Mouse (Mus musculus): ENCODE results near the gene Arhgap32. TPM values are rescaled to one million over a fixed set of nuclear protein-coding genes. Genes with fewer than 3 reads are reported as not detected.
"Not testable (repeated sequence)": the region's sequence is repeated elsewhere in the genome, so short reads cannot be mapped to it uniquely, and the experiment has no call there.

The Arhgap32 gene
- total RNA-seq (2021): 10 to 100 TPM; 38.2 to 39.2 TPM
- long read RNA-seq, experiment 1, partial matches to known transcripts: 0 of 1 reads
- long read RNA-seq, experiment 1, other reads (novel, unspliced or antisense): 1 of 1 reads
- long read RNA-seq, experiment 2, partial matches to known transcripts: 0 of 1 reads
- long read RNA-seq, experiment 2, other reads (novel, unspliced or antisense): 1 of 1 reads

DNA sequence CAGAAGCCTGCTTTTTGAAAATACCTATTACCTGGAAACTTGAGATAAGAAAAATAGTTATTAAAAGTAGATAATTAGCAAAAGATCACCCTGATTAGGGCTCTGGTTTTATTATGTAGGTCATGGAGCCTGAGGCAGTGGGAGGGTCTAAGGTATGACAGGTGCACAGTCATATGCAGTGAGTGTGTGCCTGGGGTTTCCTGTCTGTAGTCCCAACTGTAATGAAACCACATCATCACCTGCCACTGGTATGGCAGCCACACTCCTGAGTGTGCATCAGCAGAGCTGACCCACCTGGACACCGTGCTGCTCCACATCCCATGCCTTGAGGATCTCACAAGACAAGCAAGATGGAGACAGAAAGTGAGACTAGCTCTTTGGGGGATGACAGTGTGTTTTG, at the start of gene Arhgap32:
Gene Arhgap32 (plus strand): TSS at position 351 of the 400 bp plus-strand sequence.
- DNase-seq: no peak

GRCm38 (mm10) chr9:32072778-32073177, 43.2 kb upstream of the Arhgap32 start:
- DNase-seq: no peak

GRCm38 (mm10) chr9:32088106-32088776, 27.7 kb upstream of the Arhgap32 start:
- DNase-seq: no peak

- DNase-seq: no peak
Measured at GRCm38 (mm10) chr9:32088882-32089281, 27.1 kb upstream of the Arhgap32 start.

GRCm38 (mm10) chr9:32093456-32093855, 22.5 kb upstream of the Arhgap32 start:
- no peak for DNase-seq

DNA sequence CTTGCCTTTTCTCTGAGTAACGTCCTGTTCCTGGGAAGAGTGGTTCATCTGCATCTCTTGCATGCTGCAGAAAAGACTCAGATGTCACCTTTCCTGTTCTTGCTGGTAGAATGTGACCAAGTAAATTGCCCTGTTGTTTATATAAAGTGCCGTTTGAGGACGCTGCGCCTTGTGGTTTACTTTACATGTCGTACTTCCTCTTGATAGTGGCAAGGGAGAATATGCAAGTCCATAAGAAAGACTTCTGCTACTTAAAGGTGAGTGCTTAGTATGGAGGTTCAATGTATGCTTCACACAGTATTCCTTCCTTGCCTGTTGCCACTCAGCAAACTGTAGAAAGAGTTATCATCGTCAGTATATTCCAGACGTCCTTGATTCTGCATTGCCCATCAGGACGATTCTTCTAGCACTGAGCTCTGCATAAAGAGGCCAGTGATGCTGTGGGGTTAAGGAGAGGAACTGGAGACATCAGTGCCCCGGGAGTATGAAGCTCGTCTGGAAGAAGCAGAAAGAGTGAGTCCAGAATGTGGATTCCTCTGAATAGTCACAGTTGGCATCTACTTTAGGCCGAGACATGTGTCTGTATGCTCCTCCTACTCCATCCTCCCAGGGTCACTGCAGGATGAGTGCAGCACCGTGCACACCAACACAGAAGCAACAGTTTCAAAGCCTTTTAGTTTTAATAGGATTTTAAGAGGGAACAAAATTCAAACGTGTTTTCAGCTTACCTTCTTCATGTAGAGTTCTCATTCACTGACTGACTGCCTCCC, 21.4 kb upstream of the Arhgap32 start:
- no peak for DNase-seq

- DNase-seq: no peak
Measured at GRCm38 (mm10) chr9:32095511-32095910, 20.4 kb upstream of the Arhgap32 start.

GRCm38 (mm10) chr9:32096541-32096940, 19.4 kb upstream of the Arhgap32 start:
- DNase-seq: no peak

DNA sequence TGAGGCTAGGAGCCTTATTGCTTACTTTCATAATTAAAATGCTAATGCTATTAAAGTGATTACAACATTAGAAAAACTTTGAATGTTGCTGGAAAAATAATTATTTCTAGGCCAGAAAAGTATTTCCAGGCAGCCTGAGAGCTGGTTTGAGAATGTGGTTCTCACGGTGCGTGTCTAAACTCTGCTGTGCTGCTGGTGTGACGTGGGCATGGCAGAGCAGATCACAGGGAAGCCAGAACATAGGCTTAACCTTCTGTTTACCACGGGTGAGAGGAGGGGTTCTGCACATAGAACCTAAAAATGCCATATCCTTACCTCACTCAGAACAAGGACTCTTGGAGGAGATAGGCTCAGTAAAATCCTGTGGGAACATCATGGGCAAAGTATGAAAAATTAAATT, 18.8 kb upstream of the Arhgap32 start:
- no peak for DNase-seq

- no peak for DNase-seq
Measured at GRCm38 (mm10) chr9:32098425-32099155, 17.3 kb upstream of the Arhgap32 start.

GRCm38 (mm10) chr9:32100561-32100960, 15.4 kb upstream of the Arhgap32 start:
- no peak for DNase-seq

GRCm38 (mm10) chr9:32101488-32101887, 14.4 kb upstream of the Arhgap32 start:
- no peak for DNase-seq

DNA sequence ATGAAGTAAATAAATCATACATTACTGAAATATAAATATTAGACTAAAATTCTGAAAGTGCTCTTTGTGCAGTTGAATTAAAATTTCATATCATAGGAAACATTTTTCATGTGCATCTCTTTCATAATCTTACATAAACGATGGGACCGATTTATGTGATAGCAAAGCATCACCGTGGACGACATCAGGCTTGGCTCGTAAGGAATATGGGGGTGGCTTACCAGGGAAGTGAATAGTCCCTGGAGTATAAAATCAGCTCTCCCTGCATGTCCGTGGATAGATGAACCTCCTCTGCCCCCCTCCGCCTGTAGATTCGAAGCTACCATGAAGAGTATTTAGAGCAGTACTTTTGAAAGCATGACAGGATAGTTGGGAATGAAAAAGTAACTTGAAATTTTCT, 11.3 kb upstream of the Arhgap32 start:
- no peak for DNase-seq

- DNase-seq: no peak
Measured at GRCm38 (mm10) chr9:32110376-32110775, 5.6 kb upstream of the Arhgap32 start.

DNA sequence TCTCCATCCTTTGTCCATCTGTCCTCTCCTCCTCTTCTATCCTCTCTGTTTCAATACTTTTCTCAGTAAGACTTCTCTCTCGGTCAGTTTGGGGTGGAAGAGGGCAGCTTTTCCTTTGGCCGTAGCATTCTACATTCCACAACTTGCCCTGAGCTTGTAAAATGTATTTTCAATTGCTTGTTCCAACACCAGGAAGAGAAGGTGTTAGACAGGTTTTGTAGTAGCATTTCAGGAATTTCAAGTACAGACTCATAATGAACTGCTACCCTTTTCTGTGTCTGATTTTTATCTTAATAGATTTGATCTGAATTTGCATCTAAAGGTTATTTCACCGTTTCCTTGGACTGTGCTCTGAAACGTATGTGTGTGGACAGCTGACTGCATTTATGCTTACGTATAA, 336 bp downstream of the Arhgap32 start:
- no peak for DNase-seq

DNA sequence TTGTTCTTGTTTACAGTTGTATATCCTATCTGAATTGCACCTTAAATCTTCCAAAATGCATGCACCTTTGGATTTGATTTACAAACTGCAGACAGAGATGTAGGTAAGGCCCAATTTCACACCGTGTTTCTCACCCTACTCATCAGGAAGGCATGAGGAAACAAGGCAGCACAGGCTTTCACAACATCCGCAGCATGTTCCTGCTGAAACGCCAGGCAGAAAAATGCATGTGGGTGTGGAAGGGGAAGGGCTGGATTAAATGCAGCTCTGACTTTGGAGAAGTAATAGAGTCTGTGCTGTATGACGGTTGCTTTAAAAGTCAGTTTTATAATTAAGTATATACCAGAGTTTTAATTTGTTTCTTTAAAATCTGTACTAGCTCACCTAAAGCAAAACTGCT, 1.9 kb downstream of the Arhgap32 start:
- DNase-seq: no peak

DNA sequence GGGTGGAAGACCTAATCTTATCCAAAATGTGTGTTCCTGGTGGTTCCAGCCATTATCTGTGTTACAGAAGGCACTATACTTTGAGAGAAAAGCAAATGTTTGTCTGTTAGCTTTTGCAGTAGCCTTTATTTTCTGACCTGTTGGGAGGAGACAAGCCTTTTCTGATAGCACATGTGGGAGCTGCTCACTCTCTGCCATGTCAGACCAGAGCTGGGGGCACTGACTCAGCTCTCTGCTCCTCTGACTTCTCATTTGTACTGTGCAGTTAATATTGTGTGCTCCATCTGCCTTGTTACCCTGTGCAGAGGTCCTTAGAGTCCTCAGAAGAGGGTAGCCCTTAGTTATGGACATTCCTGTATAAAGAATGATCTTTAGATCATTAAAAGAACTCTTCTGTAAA, 2.5 kb downstream of the Arhgap32 start:
- DNase-seq: no peak

GRCm38 (mm10) chr9:32119586-32119985, 3.6 kb downstream of the Arhgap32 start:
- no peak for DNase-seq

DNA sequence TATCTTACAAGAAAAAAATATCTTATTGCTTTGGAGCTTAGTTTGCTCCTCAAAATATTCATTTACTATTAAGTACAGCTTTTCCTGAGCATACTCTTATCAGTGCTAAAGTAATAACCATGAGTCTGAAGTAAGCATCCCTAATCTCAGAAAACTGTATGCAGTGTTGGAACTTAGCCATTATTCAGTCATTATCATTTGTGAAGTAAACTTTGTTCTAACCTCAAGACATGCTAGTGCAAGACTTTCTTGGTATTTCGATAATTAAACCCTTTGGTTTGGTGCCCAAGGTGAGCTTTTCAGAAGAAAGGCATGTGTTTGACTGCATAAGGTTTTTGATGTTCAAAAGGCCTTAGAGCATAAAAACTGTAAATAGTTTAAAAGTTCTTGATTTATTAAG, 4.2 kb downstream of the Arhgap32 start:
- no peak for DNase-seq

- DNase-seq: not testable (repeated sequence)
Measured at GRCm38 (mm10) chr9:32121271-32121670, 5.3 kb downstream of the Arhgap32 start.

DNA sequence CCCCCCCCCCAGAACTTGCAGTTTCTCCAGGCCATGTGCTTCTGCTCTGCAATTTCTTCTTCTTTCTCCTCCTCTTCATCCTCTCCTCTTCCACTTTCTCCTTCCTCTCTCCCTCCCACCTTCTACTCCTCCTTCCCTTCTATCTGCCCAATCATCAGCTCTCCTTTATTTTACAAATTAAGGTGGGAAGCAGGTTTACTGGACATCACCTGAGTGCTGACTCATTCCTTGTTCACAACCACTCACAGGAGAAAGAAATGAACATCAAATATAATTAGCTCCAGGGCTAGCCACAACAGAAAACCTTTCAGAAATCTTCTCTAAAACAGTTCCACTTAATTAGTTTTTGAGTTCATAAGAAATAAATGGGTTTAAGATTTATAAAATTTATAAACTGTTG, 20.3 kb downstream of the Arhgap32 start:
- DNase-seq: no peak

DNA sequence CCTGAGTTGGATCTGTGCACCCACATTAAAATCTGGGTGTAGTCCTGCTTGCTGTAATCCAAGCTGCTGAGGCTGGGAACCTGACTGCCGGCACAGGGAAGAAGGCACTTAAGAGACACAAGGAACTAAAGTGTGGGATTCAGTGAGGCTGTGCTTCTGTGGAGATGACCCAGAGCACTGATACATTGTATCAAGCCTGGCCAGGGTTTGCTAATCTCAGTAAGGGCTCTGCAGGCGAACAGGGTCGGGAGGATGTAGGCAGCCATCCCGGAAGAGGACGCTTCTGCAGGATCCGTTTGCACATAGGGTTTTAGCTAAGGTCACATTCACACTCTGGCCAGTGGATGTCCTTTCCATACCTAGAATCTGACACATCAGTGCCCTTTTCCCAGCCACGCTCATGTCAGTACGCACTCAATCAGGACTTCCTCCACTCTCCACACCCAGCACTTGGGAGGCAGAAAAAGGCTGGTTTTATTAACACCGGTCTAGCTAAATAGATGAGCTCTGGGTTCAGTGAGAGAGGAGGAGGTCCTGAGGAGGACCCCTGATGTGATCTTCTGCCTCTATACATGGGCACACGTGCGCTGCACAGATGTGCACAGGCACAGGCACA, 20.9 kb downstream of the Arhgap32 start:
- no peak for DNase-seq

Measured in adrenal gland, postnatal 10 days (tissue).